Mouse (Mus musculus) liver, embryonic 15.5 days (tissue): ENCODE measurements around the gene Cpne7. TPM values are rescaled to one million over a fixed set of nuclear protein-coding genes. Genes with fewer than 3 reads are reported as not detected.

Source experiments
- microRNA-seq: library from miRNA; unstranded; fragments of <30 nt; microRNA quantifications from one replicate; pipeline ENCODE4, GENCODE M21; 2016
- polyA plus RNA-seq: library from polyadenylated mRNA; unstranded; fragments of >200 nt; fragmentation: Nextera tagmentation; extraction: Ambion mirVana; gene quantifications from 2 replicates; pipeline ENCODE4 v1.2.1, GENCODE M21; 2015

Cpne7 gene
- polyA plus RNA-seq, 1 experiment from 2014 or later = 0.30 TPM

Small RNA genes lying within 50 kb of the gene (microRNA-seq; reads per million reads assigned to microRNA genes)
- gene Mir7079 = not detected
- gene Mir7080 = not detected

Other genes starting within 250 kb of the Cpne7 start
- gene Ankrd11, start 75.1 kb upstream of the Cpne7 start, polyA plus RNA-seq = 18.1 and 20.8 TPM in 2 replicates
- 20.8 and 21.2 TPM in 2 replicates for gene Spg7, start 54.4 kb upstream of the Cpne7 start, polyA plus RNA-seq
- gene Rpl13, start 15.0 kb upstream of the Cpne7 start, polyA plus RNA-seq = 785 TPM in 2 replicates
- gene Sult5a1, start 40.9 kb downstream of the Cpne7 start, polyA plus RNA-seq = 0.76 and 0.96 TPM in 2 replicates
- 0.21 and 0.26 TPM in 2 replicates for gene Dpep1, start 68.9 kb downstream of the Cpne7 start, polyA plus RNA-seq
- gene Chmp1a, start 95.4 kb downstream of the Cpne7 start, polyA plus RNA-seq = 59.5 and 63.8 TPM in 2 replicates
- 0.18 and 0.37 TPM in 2 replicates for gene Spata33, start 95.5 kb downstream of the Cpne7 start, polyA plus RNA-seq
- gene Cdk10, start 107.5 kb downstream of the Cpne7 start, polyA plus RNA-seq = 8.9 and 9.0 TPM in 2 replicates
- gene Spata2l, start 118.9 kb downstream of the Cpne7 start, polyA plus RNA-seq = 2.2 and 2.9 TPM in 2 replicates
- 8.0 and 9.2 TPM in 2 replicates for gene Zfp276, start 136.8 kb downstream of the Cpne7 start, polyA plus RNA-seq
- 4.6 and 5.3 TPM in 2 replicates for gene Vps9d1, start 137.0 kb downstream of the Cpne7 start, polyA plus RNA-seq
- gene Fanca, start 201.2 kb downstream of the Cpne7 start, polyA plus RNA-seq = 15.5 and 16.7 TPM in 2 replicates
- 3.0 and 3.4 TPM in 2 replicates for gene Spire2, start 215.3 kb downstream of the Cpne7 start, polyA plus RNA-seq